Mouse (Mus musculus) C2C12 (cell line): ENCODE results near the gene Lrrc29. TPM values are rescaled to one million over a fixed set of nuclear protein-coding genes. Genes with fewer than 3 reads are reported as not detected.

Experiments
- H3K27me3 ChIP-seq: one replicate; pipeline ENCODE4 v1.6.1; 2011; ENCODE audit not compliant: control insufficient read depth, insufficient read depth, insufficient read length
- H3K36me3 ChIP-seq: one replicate; pipeline ENCODE4 v1.6.1; 2011; ENCODE audit not compliant: control insufficient read depth, insufficient read depth
- H3K4me3 ChIP-seq: one replicate; pipeline ENCODE4 v1.5.1; 2011; ENCODE audit warnings: mild to moderate bottlenecking, control low read depth; ENCODE audit not compliant: poor library complexity, insufficient read depth, severe bottlenecking
- H3K79me2 ChIP-seq: one replicate; pipeline ENCODE4 v1.6.1; 2011; ENCODE audit not compliant: control insufficient read depth, insufficient read depth
- H3K79me3 ChIP-seq: one replicate; pipeline ENCODE4 v1.6.1; 2011; ENCODE audit warnings: low read depth, control low read depth
- H3ac ChIP-seq: one replicate; pipeline ENCODE3; 2011; ENCODE audit warnings: low read depth; ENCODE audit not compliant: control insufficient read depth, insufficient read length
- CEBPB ChIP-seq: IDR thresholded peaks from one replicate; pipeline ENCODE4 v1.6.1; 2011; ENCODE audit warnings: low read depth, mild to moderate bottlenecking, control low read depth, moderate library complexity
- CTCF ChIP-seq: IDR thresholded peaks from one replicate; pipeline ENCODE4 v1.5.1; 2011; ENCODE audit not compliant: control insufficient read depth, insufficient read depth, insufficient read length
- FOSL1 ChIP-seq: IDR thresholded peaks from one replicate; pipeline ENCODE4 v1.8.0; 2011; ENCODE audit warnings: mild to moderate bottlenecking, low read length; ENCODE audit not compliant: poor library complexity, insufficient read depth, severe bottlenecking
- MAX ChIP-seq: IDR thresholded peaks from one replicate; pipeline ENCODE4 v1.6.1; 2011; ENCODE audit warnings: mild to moderate bottlenecking, control low read depth
- MYOD1 ChIP-seq: IDR thresholded peaks from one replicate; pipeline ENCODE4 v1.6.1; 2011; ENCODE audit warnings: low read depth; ENCODE audit not compliant: control insufficient read depth, insufficient read length
- MYOG ChIP-seq: IDR thresholded peaks from one replicate; pipeline ENCODE4 v1.6.1; 2011; ENCODE audit not compliant: control insufficient read depth, insufficient read length; ENCODE audit errors: extremely low read depth
- USF1 ChIP-seq: IDR thresholded peaks from one replicate; pipeline ENCODE4 v1.6.1; 2011; ENCODE audit warnings: low read depth, mild to moderate bottlenecking, control low read depth, moderate library complexity
- polyA plus RNA-seq: library from polyadenylated mRNA; unstranded; fragments of >200 nt; fragmentation: generic; extraction: Trizol; gene quantifications from one replicate; pipeline ENCODE4 v1.2.1, GENCODE M21; 2012; ENCODE audit warnings: missing spikeins

Gene Lrrc29
- polyA plus RNA-seq, 1 experiment, result 0.69 TPM

- H3K27me3 ChIP-seq, result no peaks in the 10 kb centered on the region
- H3K4me3 ChIP-seq, result peak overlapping the region; percentile 23
- peaks cover 15% of the 10 kb centered on the region for H3K36me3 ChIP-seq
- TF ChIP-seq CTCF, result no peak
- no peak for TF ChIP-seq MYOG
- peak; percentile 88 for TF ChIP-seq MYOD1
- H3ac ChIP-seq, result peak overlapping the region; percentile 20
- no peaks in the 10 kb centered on the region for H3K79me3 ChIP-seq
- no peaks in the 10 kb centered on the region for H3K79me2 ChIP-seq
These were observed 49.6 kb downstream of the Lrrc29 start for GRCm38 (mm10) chr8:105276292-105277120.

DNA sequence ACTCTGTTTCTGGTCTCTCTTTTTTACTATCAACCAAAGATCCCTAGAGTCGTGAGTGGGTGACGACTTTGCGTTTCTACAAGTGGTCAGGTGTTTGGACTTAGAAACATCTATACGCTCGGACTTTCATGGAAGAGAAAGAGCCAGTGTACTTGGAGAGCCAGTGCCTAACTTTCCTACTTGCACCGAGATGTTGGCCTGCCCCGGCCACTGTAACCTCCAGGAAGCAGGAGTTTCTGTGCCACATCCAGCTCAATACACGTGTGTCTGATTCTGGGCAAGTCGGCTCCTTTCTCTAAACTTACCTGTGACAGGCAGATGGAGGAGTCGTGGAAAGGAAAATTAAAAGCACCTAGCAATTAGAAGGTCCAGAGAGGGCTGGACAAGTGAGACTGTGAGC lies 50.2 kb downstream of the Lrrc29 start, which contains the start of gene Nol3:
TSS of gene Nol3 (plus strand) at position 301 of the 400 bp plus-strand sequence.
- Histone ChIP-seq H3K79me2 (no peaks in the 10 kb centered on the region), H3K79me3 (no peaks in the 10 kb centered on the region)

GRCm38 (mm10) chr8:105275387-105275786 lies 50.7 kb downstream of the Lrrc29 start:
- Histone ChIP-seq H3K4me3 (no peak overlapping the region), H3K27me3 (no peaks in the 10 kb centered on the region), H3K36me3 (peaks cover 11% of the 10 kb centered on the region), H3K79me3 (no peaks in the 10 kb centered on the region), H3ac (no peak overlapping the region), H3K79me2 (no peaks in the 10 kb centered on the region)
- TF ChIP-seq MYOD1, result no peak
- no peak for TF ChIP-seq CTCF
- TF ChIP-seq FOSL1, result no peak
- TF ChIP-seq CEBPB, result no peak

More for the DNA sequence above, 50.2 kb downstream of the Lrrc29 start, which contains the start of gene Nol3:
- Histone ChIP-seq H3K4me3 (peak within 1 kb of the TSS; percentile 23), H3K27me3 (no peaks in the 10 kb centered on the region), H3K36me3 (peaks cover 14% of the 10 kb centered on the region), H3ac (peak within 1 kb of the TSS; percentile 20)
- no peak for TF ChIP-seq CTCF

- Histone ChIP-seq H3K4me3 (no peak overlapping the region), H3K27me3 (no peaks in the 10 kb centered on the region)
- TF ChIP-seq USF1, result no peak
- no peak for TF ChIP-seq CEBPB
- no peak for TF ChIP-seq MYOD1
- TF ChIP-seq MAX, result no peak
- TF ChIP-seq MYOG, result no peak
- no peak for TF ChIP-seq CTCF
These were observed 55.2 kb downstream of the Lrrc29 start for GRCm38 (mm10) chr8:105270916-105271186.

GRCm38 (mm10) chr8:105270101-105270915 lies 55.8 kb downstream of the Lrrc29 start:
- Histone ChIP-seq H3K79me2 (no peaks in the 10 kb centered on the region), H3ac (peak overlapping the region; percentile 76), H3K79me3 (no peaks in the 10 kb centered on the region), H3K36me3 (peaks cover 3% of the 10 kb centered on the region), H3K27me3 (no peaks in the 10 kb centered on the region), H3K4me3 (peak overlapping the region; percentile 18)
- TF ChIP-seq USF1, result no peak
- no peak for TF ChIP-seq MAX
- TF ChIP-seq MYOD1, result no peak
- TF ChIP-seq CEBPB, result no peak
- no peak for TF ChIP-seq CTCF
- TF ChIP-seq MYOG, result no peak
- TF ChIP-seq FOSL1, result no peak

More at GRCm38 (mm10) chr8:105270916-105271186, 55.2 kb downstream of the Lrrc29 start:
- Histone ChIP-seq H3K79me2 (no peaks in the 10 kb centered on the region), H3K36me3 (peaks cover 3% of the 10 kb centered on the region), H3K79me3 (no peaks in the 10 kb centered on the region), H3ac (no peak overlapping the region)
